Mouse (Mus musculus) layer of hippocampus, adult 11-12 months (tissue): ENCODE measurements around the gene Smtnl1.
"Not testable (repeated sequence)": the region's sequence is repeated elsewhere in the genome, so short reads cannot be mapped to it uniquely, and the experiment has no call there.

ENCODE experiments used
- DNase-seq: peaks from one replicate; pipeline ENCODE4 v3.0.0; 2022; ENCODE audit warnings: low spot score

The Smtnl1 gene

DNA sequence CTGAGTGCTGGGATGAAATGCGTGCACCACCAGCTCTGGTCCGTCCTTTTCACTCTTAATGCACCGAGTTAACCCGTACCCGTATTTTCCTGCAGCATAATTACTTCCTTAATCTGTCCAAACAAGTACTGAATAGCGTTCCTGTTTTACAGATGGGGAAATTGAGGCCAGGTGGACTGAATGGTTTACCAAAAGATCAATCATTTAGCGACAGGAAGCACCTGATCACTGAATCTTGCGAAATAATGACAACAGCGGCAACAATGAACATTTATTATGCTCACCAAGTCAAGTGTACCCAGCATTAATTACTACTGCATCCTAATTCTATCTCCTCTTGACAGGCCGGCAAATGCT, 16.1 kb upstream of the Smtnl1 start, which contains the start of gene Slc43a1:
TSS of gene Slc43a1 (plus strand) at position 258 of the 357 bp plus-strand sequence.
- no peak for DNase-seq

DNA sequence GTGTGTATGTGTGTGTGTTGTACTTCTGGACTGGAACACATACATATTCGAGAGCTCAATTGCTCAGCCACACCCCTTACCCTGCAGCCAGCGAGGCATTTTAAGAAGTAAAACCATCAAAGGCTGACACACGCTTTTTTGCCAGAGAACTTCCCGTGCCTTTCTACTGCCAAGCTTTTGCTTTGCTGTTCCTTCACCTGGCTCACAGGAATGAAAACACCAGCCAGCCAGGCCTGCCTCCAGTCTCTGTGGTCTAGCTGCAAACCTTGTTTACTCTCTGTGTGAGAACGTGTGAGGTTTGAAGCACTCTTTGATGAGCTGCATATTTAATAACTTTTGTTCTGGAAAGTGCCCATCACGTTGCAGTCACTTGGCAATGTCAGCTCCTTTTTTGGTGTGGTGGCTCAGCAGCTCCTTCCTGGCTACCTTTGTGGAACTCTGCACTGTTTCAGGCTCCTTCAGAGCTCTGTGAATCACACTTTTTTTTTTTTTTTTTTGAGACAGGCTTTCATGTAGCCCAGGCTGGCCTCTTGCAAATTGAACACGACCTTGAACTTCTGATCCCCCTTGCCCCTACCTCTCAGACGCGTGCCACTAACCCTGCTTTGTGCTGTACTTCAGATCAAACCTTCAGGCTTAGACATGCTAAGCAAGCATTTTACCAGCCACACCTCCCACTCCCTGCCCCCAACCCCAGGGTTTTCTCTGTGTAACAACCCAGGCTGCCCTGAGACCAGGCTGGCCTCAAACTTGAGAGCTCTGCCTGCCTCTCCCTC, 15.6 kb upstream of the Smtnl1 start:
- DNase-seq, result no peak

GRCm38 (mm10) chr2:84837107-84837506, 14.7 kb upstream of the Smtnl1 start:
- peak; percentile 26 for DNase-seq

DNA sequence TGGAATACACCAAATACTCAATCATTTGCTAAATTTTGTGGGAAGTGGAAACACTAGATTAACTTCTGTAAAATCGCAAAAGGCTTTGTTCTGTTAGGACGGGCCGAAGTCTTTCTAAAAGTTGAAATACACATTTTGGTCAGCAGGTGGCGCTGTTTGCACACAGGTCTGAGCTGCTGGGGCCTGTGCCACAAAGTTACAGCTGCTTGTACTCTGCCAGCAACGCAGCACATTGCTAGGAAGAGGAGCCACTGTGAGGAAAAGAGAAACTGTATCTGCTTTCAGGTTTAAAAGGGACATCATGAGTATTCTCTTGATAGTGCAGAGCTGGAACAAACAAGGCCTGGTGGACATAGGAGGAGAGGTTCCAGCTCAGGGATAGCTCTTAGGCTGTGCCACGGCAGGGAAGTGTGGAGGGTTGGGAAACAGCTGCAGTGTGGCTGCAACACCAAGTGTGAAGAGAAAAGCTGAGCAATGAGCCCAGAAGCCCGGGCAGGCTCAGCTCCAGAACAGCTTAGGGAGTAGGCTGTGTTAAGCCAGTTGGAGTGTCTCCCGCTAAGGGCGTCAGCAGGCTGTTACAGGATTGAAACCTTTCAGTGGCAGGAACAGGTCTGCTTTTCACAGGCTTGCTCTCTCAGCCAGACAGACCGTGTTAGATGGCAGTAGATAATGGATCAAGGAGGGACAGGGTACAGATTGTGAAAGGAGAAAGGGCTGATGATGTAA, 9.4 kb upstream of the Smtnl1 start:
- DNase-seq, result peak; percentile 90

DNA sequence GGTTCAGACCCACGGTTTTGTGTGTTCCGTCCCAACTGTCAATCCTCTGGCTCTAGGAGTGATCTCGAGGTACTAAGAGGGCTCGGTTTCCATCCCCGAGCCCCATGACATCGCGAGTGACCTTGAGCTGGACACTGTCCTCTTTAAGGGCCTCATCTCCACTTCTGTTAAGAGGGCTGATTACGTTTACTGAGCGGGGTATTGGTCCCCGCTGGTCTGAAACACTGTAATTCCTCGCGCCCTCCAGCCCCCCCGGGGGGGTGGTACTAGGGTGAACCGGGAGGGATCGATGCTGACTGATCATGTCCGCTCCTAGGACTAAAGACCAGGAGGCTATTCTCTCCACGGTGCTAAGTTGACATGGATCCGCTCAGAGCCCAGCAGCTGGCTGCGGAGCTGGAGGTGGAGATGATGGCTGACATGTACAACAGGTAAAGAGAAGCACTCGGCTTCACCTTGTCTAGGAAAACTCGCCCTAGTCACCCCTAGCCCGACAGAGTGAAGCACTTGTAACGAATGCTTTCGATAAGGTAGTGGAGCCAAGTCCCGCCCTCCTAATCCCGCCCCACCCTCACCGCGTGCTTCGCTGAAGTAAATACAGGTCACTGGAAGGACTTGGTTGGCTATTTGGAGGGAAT, 5.0 kb upstream of the Smtnl1 start:
- no peak for DNase-seq

GRCm38 (mm10) chr2:84826488-84827282, 4.2 kb upstream of the Smtnl1 start, which contains the start of gene Timm10:
TSS of gene Timm10 (plus strand) at chr2:84826997.
- DNase-seq, result peak; percentile 93

DNA sequence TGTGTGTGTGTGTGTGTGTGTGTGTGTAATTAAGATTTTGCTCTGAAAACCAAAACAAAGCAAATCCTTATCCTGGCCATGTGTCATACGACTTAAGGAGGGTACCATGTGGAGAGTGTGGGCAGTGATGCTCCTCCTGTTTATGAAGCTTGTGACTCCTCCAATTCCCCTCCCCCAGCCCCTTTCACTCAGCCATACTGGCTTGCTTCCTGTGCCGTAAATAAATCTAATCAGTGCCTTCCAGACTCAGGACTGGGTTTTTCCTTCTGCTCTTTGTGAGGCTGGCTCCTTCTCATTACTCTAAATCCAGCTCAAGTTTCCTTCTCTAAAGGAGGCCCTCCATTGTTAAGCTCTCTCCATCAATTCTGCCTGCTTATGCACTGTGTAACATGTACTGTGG, 785 bp upstream of the Smtnl1 start:
- no peak for DNase-seq

GRCm38 (mm10) chr2:84819861-84820260, 2.6 kb downstream of the Smtnl1 start:
- DNase-seq, result no peak

- no peak for DNase-seq
Measured at GRCm38 (mm10) chr2:84812676-84813075, 9.8 kb downstream of the Smtnl1 start.

GRCm38 (mm10) chr2:84811880-84812279, 10.6 kb downstream of the Smtnl1 start:
- DNase-seq, result no peak

- peak; percentile 93 for DNase-seq
Measured at GRCm38 (mm10) chr2:84810886-84811577, 11.4 kb downstream of the Smtnl1 start.

- DNase-seq, result no peak
Measured at GRCm38 (mm10) chr2:84810526-84810885, 11.9 kb downstream of the Smtnl1 start.

DNA sequence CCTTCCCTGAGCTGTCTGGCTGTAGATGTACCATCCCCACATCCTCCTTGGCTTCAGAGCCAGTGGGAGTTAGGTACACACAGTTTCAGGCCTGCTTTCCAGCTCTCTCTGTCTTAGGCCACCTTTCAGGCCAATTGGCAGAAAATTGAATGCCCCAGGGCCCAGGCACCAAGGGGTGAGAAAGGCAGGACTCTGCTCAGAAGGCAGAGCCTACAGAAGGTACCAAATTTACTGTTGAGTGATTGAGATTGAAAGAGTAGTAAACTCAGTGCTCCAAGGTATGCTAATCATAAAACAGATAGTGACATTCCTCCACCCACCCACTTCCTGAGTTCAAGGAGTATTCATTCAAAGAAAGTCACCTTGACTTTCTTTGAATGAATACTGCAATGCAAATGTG, 13.1 kb downstream of the Smtnl1 start:
- no peak for DNase-seq

- no peak for DNase-seq
Measured at GRCm38 (mm10) chr2:84806546-84806945, 15.9 kb downstream of the Smtnl1 start.

- DNase-seq, result no peak
Measured at GRCm38 (mm10) chr2:84803963-84804362, 18.5 kb downstream of the Smtnl1 start.

- DNase-seq, result not testable (repeated sequence)
Measured at GRCm38 (mm10) chr2:84801223-84801622, 21.2 kb downstream of the Smtnl1 start.

GRCm38 (mm10) chr2:84800304-84800703, 22.1 kb downstream of the Smtnl1 start:
- DNase-seq, result no peak

DNA sequence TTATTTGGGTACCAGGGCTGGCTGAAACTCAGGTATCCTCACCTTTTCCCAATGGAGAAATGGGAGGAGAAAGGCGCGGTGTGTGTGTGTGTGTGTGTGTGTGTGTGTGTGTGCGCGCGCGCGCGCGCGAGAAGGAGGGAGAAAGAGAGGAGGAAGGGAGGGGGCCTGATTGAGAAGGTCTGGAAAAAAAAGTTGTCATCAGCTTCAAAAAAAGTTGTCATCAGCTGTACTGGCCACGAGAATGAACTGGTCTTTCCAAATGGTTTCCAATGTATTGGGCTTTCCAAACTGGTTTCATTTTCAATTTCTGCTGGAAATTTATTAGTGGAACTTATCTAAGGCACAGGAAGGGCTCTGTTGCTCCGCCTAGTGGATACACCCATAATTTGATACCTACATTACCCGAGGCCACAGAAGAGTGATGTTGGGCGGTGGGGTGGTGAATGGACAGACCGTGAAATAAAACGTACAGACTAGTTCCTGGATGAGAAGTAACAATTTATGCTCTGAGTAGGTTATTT, 23.4 kb downstream of the Smtnl1 start:
- DNase-seq, result peak; percentile 85

- peak; percentile 67 for DNase-seq
Measured at GRCm38 (mm10) chr2:84798493-84798921, 23.9 kb downstream of the Smtnl1 start, which contains the start of gene Ube2l6. TSS of gene Ube2l6 (plus strand) at chr2:84798828.

- DNase-seq, result peak; percentile 89
Measured at GRCm38 (mm10) chr2:84797833-84798492, 24.5 kb downstream of the Smtnl1 start.

GRCm38 (mm10) chr2:84793871-84794270, 28.6 kb downstream of the Smtnl1 start:
- DNase-seq, result no peak
